Mouse (Mus musculus) heart, embryonic 13.5 days (tissue): ENCODE data around the gene Psmc6. TPM values are rescaled to one million over a fixed set of nuclear protein-coding genes. Genes with fewer than 3 reads are reported as not detected.

ENCODE experiments used
- ATAC-seq: fragments of 200-750 bp; cut with Nextera tagmentation; 2 replicates; pipeline ENCODE4 v1.8.0; 2017; ENCODE audit warnings: moderate TSS enrichment; ENCODE audit not compliant: insufficient number of reproducible peaks, low FRiP score, low TSS enrichment; ENCODE audit errors: extremely low read depth
- H3K27ac ChIP-seq: fragments of 300-500 bp; sonication (generic); replicated peaks from 2 replicates; pipeline ENCODE4 v1.5.1; 2015; ENCODE audit warnings: moderate library complexity, mild to moderate bottlenecking, inconsistent platforms
- H3K27me3 ChIP-seq: fragments of 300-500 bp; sonication (generic); replicated peaks from 2 replicates; pipeline ENCODE4 v1.6.1; 2015; ENCODE audit warnings: mild to moderate bottlenecking, inconsistent platforms
- H3K36me3 ChIP-seq: fragments of 300-500 bp; sonication (generic); 2 replicates; pipeline ENCODE4 v1.6.1; 2015; ENCODE audit warnings: mild to moderate bottlenecking, inconsistent platforms
- H3K4me1 ChIP-seq: fragments of 300-500 bp; sonication (generic); 2 replicates; pipeline ENCODE4 v1.6.1; 2015; ENCODE audit warnings: inconsistent platforms
- H3K4me2 ChIP-seq: fragments of 300-500 bp; sonication (generic); 2 replicates; pipeline ENCODE4 v1.6.1; 2015; ENCODE audit warnings: inconsistent platforms, mild to moderate bottlenecking, moderate library complexity
- H3K4me3 ChIP-seq: fragments of 300-500 bp; sonication (generic); 2 replicates; pipeline ENCODE4 v1.5.1; 2015; ENCODE audit warnings: moderate library complexity, mild to moderate bottlenecking, inconsistent platforms
- H3K9ac ChIP-seq: fragments of 300-500 bp; sonication (generic); 2 replicates; pipeline ENCODE4 v1.6.1; 2015; ENCODE audit warnings: inconsistent platforms, mild to moderate bottlenecking, moderate library complexity
- H3K9me3 ChIP-seq: fragments of 300-500 bp; sonication (generic); 2 replicates; pipeline ENCODE4 v1.6.1; 2016; ENCODE audit warnings: inconsistent platforms
- WGBS: fragments of 180-500 bp; shearing (Covaris S2); methylation state at CpG from one replicate; pipeline ENCODE4 v1.1.7; 2015; ENCODE audit warnings: mixed read lengths; 5-methylcytosine and 5-hydroxymethylcytosine counted together
- polyA plus RNA-seq: library from polyadenylated mRNA; unstranded; fragments of >200 nt; fragmentation: Nextera tagmentation; extraction: Ambion mirVana; gene quantifications from 2 replicates; pipeline ENCODE4 v1.2.1, GENCODE M21; 2015

Gene Psmc6
- 112 and 122 TPM in 2 replicates for polyA plus RNA-seq

DNA sequence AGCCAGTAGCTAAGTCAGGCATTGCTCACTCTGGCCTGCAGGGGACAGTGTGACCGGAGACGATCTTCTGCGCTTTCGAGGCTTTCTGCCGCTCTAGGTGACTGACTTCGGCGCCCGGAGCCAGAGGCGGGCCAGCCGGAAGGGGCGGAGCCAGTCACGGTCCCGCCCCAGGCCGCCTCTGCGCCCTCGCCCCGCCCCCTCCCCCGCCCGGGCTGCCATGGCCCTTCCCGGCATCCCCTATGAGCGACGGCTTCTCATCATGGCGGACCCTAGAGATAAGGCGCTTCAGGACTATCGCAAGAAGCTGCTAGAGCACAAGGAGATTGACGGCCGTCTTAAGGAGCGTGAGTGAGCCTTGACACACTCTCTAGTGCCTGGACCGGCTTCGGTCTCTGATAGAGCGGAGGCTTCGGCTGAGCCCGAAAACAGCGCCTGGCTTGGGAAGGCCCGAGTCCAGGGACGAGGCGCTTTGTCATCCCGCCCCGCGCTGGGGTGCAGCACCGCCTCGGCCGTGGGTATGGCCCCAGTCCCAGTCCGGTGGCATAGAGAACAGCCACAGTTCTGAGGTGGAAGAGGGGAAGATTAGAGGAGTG lies at the start of gene Psmc6:
Gene Psmc6, plus strand, starts transcription at position 200 of the 593 bp plus-strand sequence.
- H3K27me3 ChIP-seq = no peaks in the 10 kb centered on the region
- ATAC-seq = peak; percentile 98
- WGBS = under 1% methylated on average over 44 of the region's 44 CpGs
- H3K9ac ChIP-seq = peak within 1 kb of the TSS; percentile 89
- peak within 1 kb of the TSS; percentile 82 for H3K4me2 ChIP-seq
- peak within 1 kb of the TSS; percentile 88 for H3K27ac ChIP-seq
- H3K9me3 ChIP-seq = no peaks in the 10 kb centered on the region
- H3K4me1 ChIP-seq = peaks cover 8% of the 10 kb centered on the region
- peaks cover 31% of the 10 kb centered on the region for H3K36me3 ChIP-seq
- H3K4me3 ChIP-seq = peak within 1 kb of the TSS; percentile 78

DNA sequence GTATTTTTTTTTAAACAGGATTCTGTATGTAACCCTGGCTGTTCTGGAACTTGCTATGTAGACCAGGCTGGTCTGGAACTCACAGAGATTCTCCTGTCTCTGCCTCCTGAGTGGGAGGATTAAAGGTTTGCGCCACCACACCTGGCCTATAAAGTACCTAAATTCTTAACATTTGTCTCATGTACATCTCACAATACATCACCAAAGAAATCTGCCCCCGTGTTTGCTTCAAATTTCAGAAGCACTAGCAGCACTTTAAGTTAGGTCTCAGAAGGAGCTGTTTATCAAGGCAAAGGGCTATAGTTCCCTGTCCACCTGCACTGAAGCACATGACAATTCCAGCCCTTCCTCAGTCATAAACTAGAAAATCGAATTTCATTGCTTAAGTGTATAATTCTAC lies 47.5 kb upstream of the Psmc6 start:
- H3K27ac ChIP-seq = no peak overlapping the region
- WGBS = 78% methylated on average over 3 of the region's 3 CpGs
- H3K4me1 ChIP-seq = no peaks in the 10 kb centered on the region
- no peaks in the 10 kb centered on the region for H3K9me3 ChIP-seq
- no peak overlapping the region for H3K4me2 ChIP-seq
- H3K9ac ChIP-seq = no peak overlapping the region
- no peaks in the 10 kb centered on the region for H3K27me3 ChIP-seq
- no peak for ATAC-seq
- H3K4me3 ChIP-seq = no peak overlapping the region
- peaks cover 39% of the 10 kb centered on the region for H3K36me3 ChIP-seq

DNA sequence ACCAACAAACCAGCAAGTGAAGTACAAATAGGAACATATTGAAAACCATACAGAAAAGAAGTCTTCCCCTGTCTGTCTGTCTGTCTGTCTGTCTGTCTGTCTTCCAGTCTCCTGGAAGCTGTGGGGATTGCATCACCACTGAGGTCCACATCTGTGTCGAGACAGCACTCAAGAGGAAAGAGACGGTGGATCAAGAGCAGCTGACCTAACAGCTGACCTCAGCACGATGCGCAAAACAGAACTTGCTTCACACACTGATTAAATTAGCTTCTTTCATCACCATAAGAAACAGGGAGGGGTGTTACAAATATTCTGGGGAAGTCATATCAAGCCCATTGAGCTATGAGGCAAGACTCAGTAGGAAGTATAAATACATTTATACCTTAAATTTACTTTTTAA lies 38.0 kb upstream of the Psmc6 start:
- Histone ChIP-seq H3K27me3 (no peaks in the 10 kb centered on the region), H3K9ac (no peak overlapping the region), H3K4me2 (no peak overlapping the region), H3K9me3 (no peaks in the 10 kb centered on the region), H3K36me3 (peaks cover 67% of the 10 kb centered on the region), H3K4me1 (no peaks in the 10 kb centered on the region), H3K27ac (no peak overlapping the region), H3K4me3 (no peak overlapping the region)
- 74% methylated on average over 4 of the region's 4 CpGs for WGBS
- ATAC-seq = no peak

DNA sequence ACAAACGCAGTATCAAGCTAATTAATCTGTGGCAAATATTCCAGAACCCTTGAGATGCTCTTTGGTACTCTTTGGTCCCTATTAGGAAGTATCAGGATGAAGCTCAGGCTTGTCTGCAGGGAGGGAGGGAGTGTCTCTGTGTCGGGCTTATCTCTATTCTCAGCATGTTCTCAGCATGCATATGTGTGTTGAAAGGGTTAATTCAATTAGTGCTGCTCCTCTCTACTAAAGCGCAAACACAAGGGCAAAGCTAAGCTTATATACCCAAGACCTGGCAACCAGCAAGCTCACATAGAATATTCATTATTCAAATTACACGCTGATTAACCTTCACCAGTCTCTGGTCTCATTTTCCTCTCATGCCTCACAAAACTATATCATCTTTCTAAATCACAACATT lies 25.6 kb upstream of the Psmc6 start:
- ATAC-seq = no peak
- H3K27ac ChIP-seq = no peak overlapping the region
- H3K36me3 ChIP-seq = peaks cover 63% of the 10 kb centered on the region
- H3K27me3 ChIP-seq = no peaks in the 10 kb centered on the region
- H3K9ac ChIP-seq = no peak overlapping the region
- no peak overlapping the region for H3K4me2 ChIP-seq
- 59% methylated on average over 4 of the region's 4 CpGs for WGBS
- no peaks in the 10 kb centered on the region for H3K9me3 ChIP-seq
- H3K4me1 ChIP-seq = peaks cover 6% of the 10 kb centered on the region
- no peak overlapping the region for H3K4me3 ChIP-seq

DNA sequence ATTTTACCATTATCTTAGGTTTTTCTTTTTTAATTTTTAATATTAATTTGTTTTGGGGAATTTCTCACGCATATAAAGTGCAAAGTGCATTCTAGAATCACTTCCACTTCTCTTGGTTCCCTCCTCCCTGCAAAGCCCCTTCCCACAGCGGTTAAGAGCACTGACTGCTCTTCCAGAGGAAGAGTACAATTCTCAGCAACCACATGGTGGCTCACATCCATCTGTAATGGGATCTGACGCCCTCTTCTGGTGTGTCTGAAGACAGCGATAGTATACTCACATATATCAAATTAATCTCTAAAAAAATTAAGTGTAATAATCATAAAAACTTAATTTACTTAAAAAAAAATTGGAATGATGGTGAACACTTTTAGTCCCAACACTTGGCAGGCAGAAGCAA lies 25.2 kb upstream of the Psmc6 start:
- WGBS = 66% methylated on average over 4 of the region's 4 CpGs
- H3K36me3 ChIP-seq = peaks cover 58% of the 10 kb centered on the region

DNA sequence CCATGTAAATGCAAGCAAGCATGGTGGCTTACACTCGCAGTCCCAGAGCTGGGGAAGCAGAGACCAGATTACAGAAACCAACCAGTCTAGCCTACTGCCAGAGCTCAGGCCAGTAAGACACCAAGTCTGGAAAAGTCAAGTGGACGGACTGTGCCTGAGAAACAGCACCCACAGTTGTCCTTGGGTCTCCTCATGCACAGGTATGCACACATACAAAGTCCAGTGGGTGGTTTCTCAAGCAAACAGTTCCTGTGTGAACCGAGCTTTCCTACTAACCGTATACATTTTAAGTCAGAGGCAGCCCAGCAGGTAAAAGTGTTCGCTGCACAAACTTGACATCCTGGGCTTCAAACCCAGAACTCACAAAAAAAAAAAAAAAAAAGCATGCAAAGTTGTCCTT lies 23.7 kb upstream of the Psmc6 start:
- Histone ChIP-seq H3K9me3 (no peaks in the 10 kb centered on the region), H3K9ac (no peak overlapping the region), H3K27ac (no peak overlapping the region), H3K27me3 (no peaks in the 10 kb centered on the region), H3K4me1 (peaks cover 19% of the 10 kb centered on the region), H3K4me3 (no peak overlapping the region), H3K4me2 (no peak overlapping the region), H3K36me3 (peaks cover 44% of the 10 kb centered on the region)
- WGBS = 89% methylated on average over 5 of the region's 5 CpGs
- no peak for ATAC-seq

More for the DNA sequence above, 25.2 kb upstream of the Psmc6 start:
- no peak overlapping the region for H3K4me3 ChIP-seq
- H3K4me2 ChIP-seq = no peak overlapping the region
- no peak overlapping the region for H3K9ac ChIP-seq
- no peak for ATAC-seq
- no peaks in the 10 kb centered on the region for H3K27me3 ChIP-seq
- peaks cover 7% of the 10 kb centered on the region for H3K4me1 ChIP-seq
- H3K27ac ChIP-seq = no peak overlapping the region
- no peaks in the 10 kb centered on the region for H3K9me3 ChIP-seq

DNA sequence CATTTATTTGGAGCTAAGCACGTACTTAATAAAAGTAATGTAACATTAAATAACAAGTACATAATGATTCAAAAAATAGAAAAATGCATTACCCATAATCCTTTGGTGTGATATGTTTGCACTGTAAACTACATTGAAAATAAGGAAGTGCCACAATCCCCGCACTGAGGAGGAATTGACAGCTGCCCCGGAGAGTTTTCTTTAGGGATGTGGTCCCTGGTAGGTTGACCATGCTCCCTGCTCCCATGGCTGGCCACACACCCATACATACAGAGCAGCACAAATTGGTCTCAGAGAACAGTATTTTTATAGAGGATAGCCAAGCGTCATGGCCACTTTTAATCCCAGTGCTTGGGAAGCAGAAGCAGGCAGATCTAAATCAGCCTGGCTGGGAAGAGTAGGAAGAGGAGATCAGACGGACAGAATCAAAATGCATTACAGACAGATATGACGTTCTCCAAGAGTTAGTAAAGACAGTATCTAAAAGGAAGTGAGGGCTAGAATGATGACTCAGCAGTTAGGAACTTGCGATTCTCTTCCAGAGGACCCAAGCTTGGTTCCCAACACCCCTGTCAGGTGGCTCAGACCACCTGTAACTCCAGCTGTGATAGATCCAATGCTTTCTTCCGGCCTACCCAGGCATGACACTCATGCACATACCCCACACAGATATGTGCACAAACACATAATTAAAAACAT lies 21.8 kb upstream of the Psmc6 start:
- 77% methylated on average over 8 of the region's 8 CpGs for whole genome bisulfite sequencing
- no peaks in the 10 kb centered on the region for H3K27me3 ChIP-seq
- H3K9me3 ChIP-seq = no peaks in the 10 kb centered on the region
- no peak overlapping the region for H3K27ac ChIP-seq
- H3K4me3 ChIP-seq = no peak overlapping the region
- peaks cover 19% of the 10 kb centered on the region for H3K4me1 ChIP-seq
- no peak overlapping the region for H3K4me2 ChIP-seq
- H3K9ac ChIP-seq = no peak overlapping the region
- peaks cover 25% of the 10 kb centered on the region for H3K36me3 ChIP-seq
- no peak for ATAC-seq

DNA sequence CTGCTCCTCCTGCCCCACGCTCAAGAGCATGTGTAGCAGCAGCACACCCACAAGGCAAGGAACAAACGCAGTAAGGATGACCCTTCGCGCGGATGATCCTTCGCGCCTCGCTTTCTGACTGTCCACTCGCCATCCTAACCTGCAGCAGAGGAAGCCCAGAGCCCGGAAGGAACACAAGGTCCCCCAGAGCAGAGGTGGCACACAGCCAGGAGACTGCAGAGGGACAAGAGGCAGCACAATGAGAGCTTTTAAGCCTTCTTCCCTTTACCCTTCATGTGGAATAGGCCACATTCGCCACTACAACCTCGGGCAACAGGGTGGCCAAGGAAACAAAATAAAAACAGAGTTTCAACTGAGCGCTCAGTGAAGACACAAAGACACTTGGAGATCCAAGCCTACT lies 19.9 kb upstream of the Psmc6 start:
- Histone ChIP-seq H3K9ac (no peak overlapping the region), H3K36me3 (peaks cover 13% of the 10 kb centered on the region)
- ATAC-seq = no peak

DNA sequence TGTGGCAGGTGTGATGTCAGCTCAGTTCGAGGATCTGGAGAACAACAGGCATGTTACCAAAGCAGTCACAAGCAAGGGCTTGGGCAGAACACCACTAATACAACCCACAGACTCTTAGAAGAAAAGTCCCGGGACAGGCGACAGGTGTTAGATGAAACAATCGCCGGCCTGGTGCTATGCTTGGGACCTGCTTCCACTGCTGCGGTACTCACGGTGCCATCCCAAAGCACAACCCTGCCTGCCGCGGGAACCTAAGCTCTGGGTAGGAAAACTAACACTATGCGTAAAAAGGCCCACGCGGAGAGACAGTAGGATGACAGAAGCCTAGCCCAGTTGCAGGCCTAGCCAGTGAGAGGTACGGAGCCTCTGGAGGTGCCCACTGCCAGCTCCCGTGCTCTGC lies 19.5 kb upstream of the Psmc6 start:
- no peak overlapping the region for H3K27ac ChIP-seq
- H3K9me3 ChIP-seq = no peaks in the 10 kb centered on the region
- ATAC-seq = no peak
- peaks cover 32% of the 10 kb centered on the region for H3K4me1 ChIP-seq
- no peak overlapping the region for H3K4me3 ChIP-seq
- H3K4me2 ChIP-seq = no peak overlapping the region
- H3K9ac ChIP-seq = no peak overlapping the region
- WGBS = 82% methylated on average over 14 of the region's 14 CpGs
- H3K36me3 ChIP-seq = peaks cover 8% of the 10 kb centered on the region
- no peaks in the 10 kb centered on the region for H3K27me3 ChIP-seq

More for the DNA sequence above, 19.9 kb upstream of the Psmc6 start:
- no peak overlapping the region for H3K27ac ChIP-seq
- H3K4me1 ChIP-seq = peaks cover 29% of the 10 kb centered on the region
- no peak overlapping the region for H3K4me2 ChIP-seq
- WGBS = 82% methylated on average over 13 of the region's 13 CpGs
- H3K27me3 ChIP-seq = no peaks in the 10 kb centered on the region
- no peaks in the 10 kb centered on the region for H3K9me3 ChIP-seq
- no peak overlapping the region for H3K4me3 ChIP-seq

DNA sequence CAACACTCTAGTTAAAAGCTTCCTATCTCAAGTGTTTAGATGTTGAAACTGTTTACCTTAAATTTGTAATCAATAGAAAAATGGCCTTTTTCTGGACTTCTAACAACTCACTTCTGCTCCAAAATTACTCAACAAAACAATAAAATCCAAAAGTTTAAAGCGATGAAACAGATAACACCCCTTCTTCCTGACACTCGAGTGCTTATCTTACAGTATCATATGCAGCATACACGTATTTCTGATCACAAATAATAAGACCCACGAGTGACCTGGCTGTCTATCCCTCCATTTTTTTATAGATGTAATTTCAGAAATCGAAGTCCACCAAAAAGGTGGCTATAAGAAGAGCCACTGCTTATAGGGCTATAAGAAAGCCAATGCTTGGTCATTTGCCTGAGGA lies 12.7 kb upstream of the Psmc6 start:
- Histone ChIP-seq H3K9me3 (no peaks in the 10 kb centered on the region), H3K9ac (peak overlapping the region; percentile 97), H3K27me3 (no peaks in the 10 kb centered on the region), H3K4me2 (peak overlapping the region; percentile 84), H3K36me3 (no peaks in the 10 kb centered on the region), H3K27ac (no peak overlapping the region), H3K4me3 (peak overlapping the region; percentile 97), H3K4me1 (peaks cover 50% of the 10 kb centered on the region)
- ATAC-seq = no peak
- WGBS = 49% methylated on average over 5 of the region's 5 CpGs

DNA sequence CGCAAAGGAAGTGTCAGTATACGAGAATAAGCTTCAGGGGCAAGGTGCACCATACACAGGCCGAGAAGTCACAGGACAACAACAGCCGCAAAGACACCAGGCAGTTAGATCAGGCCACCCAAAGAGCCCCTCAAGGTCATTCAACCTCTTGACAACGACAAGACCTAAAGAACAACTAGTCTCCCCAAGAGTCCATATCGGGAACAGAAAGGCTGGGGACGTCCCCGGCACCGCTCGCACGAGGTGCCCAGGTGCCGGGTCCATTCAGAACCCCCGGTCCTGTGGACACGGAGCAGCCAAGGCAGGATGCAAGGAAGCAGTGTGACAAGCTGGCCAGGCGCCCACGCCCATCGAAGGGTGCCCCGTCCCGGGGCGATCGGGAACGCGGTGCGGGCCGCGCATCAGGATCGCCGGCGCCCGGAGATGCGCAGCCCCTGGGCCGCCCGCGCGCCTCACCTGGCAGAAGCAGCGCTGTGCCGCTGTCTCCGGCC lies 11.6 kb upstream of the Psmc6 start:
- Histone ChIP-seq H3K9ac (peak overlapping the region; percentile 97), H3K4me2 (peak overlapping the region; percentile 84), H3K27me3 (no peaks in the 10 kb centered on the region), H3K9me3 (no peaks in the 10 kb centered on the region), H3K36me3 (no peaks in the 10 kb centered on the region), H3K4me3 (peak overlapping the region; percentile 97), H3K4me1 (peaks cover 51% of the 10 kb centered on the region), H3K27ac (peak overlapping the region; percentile 96)
- under 1% methylated on average over 38 of the region's 38 CpGs for WGBS
- ATAC-seq = peak; percentile 69; the same call in 1 of the 2 replicates
